Mouse (Mus musculus) cerebellum, adult 2 months (tissue): Measurements from ENCODE around the gene Atxn2l. TPM values are rescaled to one million over a fixed set of nuclear protein-coding genes. Genes with fewer than 3 reads are reported as not detected.

Experiments
- DNase-seq, 2 experiments: peaks; one replicate each; pipeline ENCODE4 v3.0.0; 2021
- H3K27ac ChIP-seq: fragments of 200-500 bp; 2 replicates; pipeline ENCODE4 v1.5.1; 2012; ENCODE audit warnings: low read length, control low read depth, inconsistent platforms; ENCODE audit not compliant: insufficient read depth
- H3K27me3 ChIP-seq: fragments of 200-500 bp; 2 replicates; pipeline ENCODE4 v1.6.1; 2012; ENCODE audit warnings: inconsistent platforms, mild to moderate bottlenecking, low read length, moderate library complexity; ENCODE audit not compliant: control insufficient read depth, insufficient read depth
- H3K4me1 ChIP-seq: fragments of 200-500 bp; 2 replicates; pipeline ENCODE4 v1.6.1; 2011; ENCODE audit warnings: low read length; ENCODE audit not compliant: control insufficient read depth, insufficient read depth
- H3K4me3 ChIP-seq: fragments of 200-500 bp; replicated peaks from 2 replicates; pipeline ENCODE3; 2011; ENCODE audit warnings: mild to moderate bottlenecking, low read depth, low read length, control low read depth; ENCODE audit not compliant: insufficient read depth
- CTCF ChIP-seq: fragments of 200-500 bp; IDR thresholded peaks from 2 replicates; pipeline ENCODE4 v1.5.1; 2011; ENCODE audit warnings: low read depth, mild to moderate bottlenecking, control low read depth, low read length, moderate library complexity, borderline replicate concordance; ENCODE audit not compliant: insufficient read depth
- POLR2A ChIP-seq: fragments of 200-500 bp; IDR thresholded peaks from 2 replicates; pipeline ENCODE4 v1.6.1; 2011; ENCODE audit warnings: low read length, control low read depth, borderline replicate concordance; ENCODE audit not compliant: insufficient read depth
- WGBS: fragments of 180-500 bp; shearing (Covaris S2); methylation state at CpG from one replicate; pipeline ENCODE4 v1.1.7; 2018; 5-methylcytosine and 5-hydroxymethylcytosine counted together
- polyA plus RNA-seq: library from polyadenylated mRNA; depleted of rRNA; stranded (reverse); fragments of >200 nt; gene quantifications from 2 replicates; pipeline ENCODE4 v1.2.3, GENCODE M21; 2012; rRNA removed

Atxn2l gene
- polyA plus RNA-seq, 1 experiment, result 139 TPM

- Histone ChIP-seq H3K27ac (no peak overlapping the region), H3K4me3 (no peak overlapping the region), H3K4me1 (no peaks in the 10 kb centered on the region), H3K27me3 (no peaks in the 10 kb centered on the region)
- WGBS, result 62% methylated on average over 19 of the region's 19 CpGs
- DNase-seq, result no peak
- no peak for TF ChIP-seq CTCF
- no peak for TF ChIP-seq POLR2A
Observed at GRCm38 (mm10) chr7:126448481-126448880, 54.8 kb downstream of the Atxn2l start.

GRCm38 (mm10) chr7:126446217-126446616 is 57.0 kb downstream of the Atxn2l start:
- TF ChIP-seq POLR2A (no peak), CTCF (no peak)
- no peak overlapping the region for H3K27ac ChIP-seq
- DNase-seq, result no peak
- no peak overlapping the region for H3K4me3 ChIP-seq
- no peaks in the 10 kb centered on the region for H3K4me1 ChIP-seq
- H3K27me3 ChIP-seq, result no peaks in the 10 kb centered on the region
- WGBS, result 93% methylated on average over 21 of the region's 21 CpGs

- Histone ChIP-seq H3K27me3 (no peaks in the 10 kb centered on the region), H3K4me1 (no peaks in the 10 kb centered on the region), H3K27ac (no peak overlapping the region), H3K4me3 (no peak overlapping the region)
- 89% methylated on average over 15 of the region's 15 CpGs for WGBS
- no peak for TF ChIP-seq POLR2A
- no peak for TF ChIP-seq CTCF
- no peak for DNase-seq
Observed at GRCm38 (mm10) chr7:126445104-126445815, 58.0 kb downstream of the Atxn2l start.

GRCm38 (mm10) chr7:126444536-126444935 is 58.7 kb downstream of the Atxn2l start:
- DNase-seq, result no peak
- 91% methylated on average over 9 of the region's 9 CpGs for WGBS

GRCm38 (mm10) chr7:126443997-126444396 is 59.2 kb downstream of the Atxn2l start:
- no peaks in the 10 kb centered on the region for H3K4me1 ChIP-seq
- no peak for DNase-seq
- 91% methylated on average over 10 of the region's 10 CpGs for WGBS
- H3K27ac ChIP-seq, result no peak overlapping the region
- TF ChIP-seq CTCF (no peak), POLR2A (no peak)
- no peaks in the 10 kb centered on the region for H3K27me3 ChIP-seq
- no peak overlapping the region for H3K4me3 ChIP-seq

More at GRCm38 (mm10) chr7:126444536-126444935, 58.7 kb downstream of the Atxn2l start:
- TF ChIP-seq CTCF (no peak), POLR2A (no peak)
- Histone ChIP-seq H3K4me3 (no peak overlapping the region), H3K27ac (no peak overlapping the region), H3K27me3 (no peaks in the 10 kb centered on the region), H3K4me1 (no peaks in the 10 kb centered on the region)

Other genes starting within 250 kb of the Atxn2l start
- gene Sbk1, start 230.8 kb downstream of the Atxn2l start, polyA plus RNA-seq, result 227 and 282 TPM in 2 replicates
- gene Lat, start 133.9 kb downstream of the Atxn2l start, polyA plus RNA-seq, result 1.6 and 1.9 TPM in 2 replicates
- gene Spns1, start 126.0 kb downstream of the Atxn2l start, polyA plus RNA-seq, result 206 and 218 TPM in 2 replicates
- gene Nfatc2ip, start 106.7 kb downstream of the Atxn2l start, polyA plus RNA-seq, result 6.3 and 6.4 TPM in 2 replicates
- 0.21 and 0.23 TPM in 2 replicates for gene Cd19, start 88.5 kb downstream of the Atxn2l start, polyA plus RNA-seq
- 22.2 and 24.0 TPM in 2 replicates for gene Rabep2, start 74.7 kb downstream of the Atxn2l start, polyA plus RNA-seq
- gene Atp2a1, start 40.3 kb downstream of the Atxn2l start, polyA plus RNA-seq, result 0.38 and 0.46 TPM in 2 replicates
- gene Sh2b1, start 28.0 kb downstream of the Atxn2l start, polyA plus RNA-seq, result 69.0 and 69.5 TPM in 2 replicates
- 123 and 124 TPM in 2 replicates for gene Tufm, start 16.1 kb downstream of the Atxn2l start, polyA plus RNA-seq
- gene Eif3c, start 63.0 kb upstream of the Atxn2l start, polyA plus RNA-seq, result 115 and 116 TPM in 2 replicates
- gene Apobr, start 81.5 kb upstream of the Atxn2l start, polyA plus RNA-seq, result 0.87 and 0.98 TPM in 2 replicates
- gene Cln3, start 82.4 kb upstream of the Atxn2l start, polyA plus RNA-seq, result 38.1 and 44.2 TPM in 2 replicates
- not detected in 2 replicates for gene Il27, start 91.5 kb upstream of the Atxn2l start, polyA plus RNA-seq
- 9.3 and 10.6 TPM in 2 replicates for gene Nupr1, start 127.4 kb upstream of the Atxn2l start, polyA plus RNA-seq
- 45.4 and 45.5 TPM in 2 replicates for gene Sgf29, start 145.9 kb upstream of the Atxn2l start, polyA plus RNA-seq
- gene Sult1a1, start 173.0 kb upstream of the Atxn2l start, polyA plus RNA-seq, result 6.4 and 10.6 TPM in 2 replicates
- 51.0 and 61.6 TPM in 2 replicates for gene Bola2, start 192.0 kb upstream of the Atxn2l start, polyA plus RNA-seq
- gene Slx1b, start 192.3 kb upstream of the Atxn2l start, polyA plus RNA-seq, result 39.6 and 40.3 TPM in 2 replicates
- gene Coro1a, start 204.3 kb upstream of the Atxn2l start, polyA plus RNA-seq, result 110 and 126 TPM in 2 replicates